Comparison of ENCODE assay signal across 8 mouse cellular contexts in genomic region chr7:36974573-36974972, GRCm38 (mm10).
DNase-seq lines count a peak whose midpoint lies in the region; ATAC-seq and TF ChIP-seq lines count a peak whose summit lies in the region.

No protein-coding gene starts in this region.

- WGBS in kidney, embryonic 14.5 days: 63% methylated on average over 4 of the region's 4 CpGs

- peak; percentile 11 to 43 for DNase-seq in cerebellum, postnatal 25 days
- no peak for DNase-seq in cerebellum, adult 8-10 months
- peak; percentile 60 to 61 for DNase-seq in kidney, postnatal 4 days
- DNase-seq in forelimb bud, embryonic 11.5 days (ENCODE audit: low read depth, low spot score): peak; percentile 43
- DNase-seq in natural killer cell, adult 2 months (ENCODE audit: low spot score in 2 of 2): no peak

- H3K4me2 ChIP-seq in kidney, embryonic 14.5 days (replicated peaks; ENCODE audit: low read depth, low read length): no peak overlapping the region

- TF ChIP-seq POLR2A in ES-Bruce4 (IDR thresholded peaks at IDR 0.05; ENCODE audit: insufficient read depth, low read length): no peak

- H3K4me3 ChIP-seq in kidney, embryonic 14.5 days (ENCODE audit: low read length): no peak overlapping the region
- H3K4me3 ChIP-seq in ES-Bruce4 (ENCODE audit: low read depth, low read length): no peak overlapping the region

- no peak for TF ChIP-seq EP300 in ES-Bruce4 (IDR thresholded peaks at IDR 0.05; ENCODE audit: insufficient read depth, low read depth, low read length)

- TF ChIP-seq CTCF in ES-Bruce4 (IDR thresholded peaks at IDR 0.05; ENCODE audit: low read depth, low read length): peak; percentile 38

- no peaks in the 10 kb centered on the region for H3K9me3 ChIP-seq in kidney, embryonic 14.5 days (ENCODE audit: control insufficient read depth, low read length)
- H3K9me3 ChIP-seq in ES-Bruce4 (replicated peaks; ENCODE audit: control insufficient read depth, insufficient read depth, low read length, poor library complexity, severe bottlenecking): no peaks in the 10 kb centered on the region

- no peaks in the 10 kb centered on the region; the same call in 1 of the 2 replicates for H3K4me1 ChIP-seq in kidney, embryonic 14.5 days (ENCODE audit: control insufficient read depth, insufficient read depth, low read length)
- no peaks in the 10 kb centered on the region for H3K4me1 ChIP-seq in ES-Bruce4 (ENCODE audit: control insufficient read depth, insufficient read depth, low read length)

- no peaks in the 10 kb centered on the region for H3K27me3 ChIP-seq in kidney, embryonic 14.5 days (ENCODE audit: control insufficient read depth, insufficient read depth, low read length)
- 0 out of 2 replicates have a peak, but pooled peaks cover 1% of the 10 kb centered on the region for H3K27me3 ChIP-seq in ES-Bruce4 (ENCODE audit: control insufficient read depth, insufficient read depth, low read length, poor library complexity, severe bottlenecking)

- ATAC-seq in kidney, embryonic 14.5 days (ENCODE audit: low FRiP score, low TSS enrichment): no peak
- ATAC-seq in megakaryocyte progenitor cell, adult 5-6 weeks (replicated peaks; ENCODE audit: poor library complexity): no peak

- H3K9ac ChIP-seq in kidney, embryonic 14.5 days (ENCODE audit: low read depth, low read length): no peak overlapping the region
- no peak overlapping the region for H3K9ac ChIP-seq in ES-Bruce4 (ENCODE audit: low read depth, poor library complexity, severe bottlenecking)

- no peak overlapping the region for H3K27ac ChIP-seq in kidney, embryonic 14.5 days (ENCODE audit: low read depth, low read length)
- H3K27ac ChIP-seq in ES-Bruce4 (ENCODE audit: insufficient read depth, low read length): no peak overlapping the region

- no peaks in the 10 kb centered on the region for H3K36me3 ChIP-seq in kidney, embryonic 14.5 days (ENCODE audit: control insufficient read depth, insufficient read depth, low read length)
- H3K36me3 ChIP-seq in ES-Bruce4 (ENCODE audit: control insufficient read depth, insufficient read depth, low read length, poor library complexity, severe bottlenecking): no peaks in the 10 kb centered on the region

Comparison
In these comparisons a context has a peak if more than half of its experiments do, and no peak if none do; other contexts are left out.
1. DNase-seq: peak in cerebellum, postnatal 25 days (2 of 2), kidney, postnatal 4 days (2 of 2) and forelimb bud, embryonic 11.5 days (single experiment); none in cerebellum, adult 8-10 months (single experiment) and natural killer cell, adult 2 months (0 of 2).